Mouse (Mus musculus) ES-Bruce4 (cell line): ENCODE results near the gene Stil.

Source experiments
- CTCF ChIP-seq: IDR thresholded peaks from one replicate; pipeline ENCODE4 v1.8.1; 2011; ENCODE audit warnings: low read depth, low read length
- EP300 ChIP-seq: IDR thresholded peaks from 2 replicates; pipeline ENCODE4 v1.6.1; 2011; ENCODE audit warnings: low read depth, low read length; ENCODE audit not compliant: insufficient read depth
- POLR2A ChIP-seq: IDR thresholded peaks from one replicate; pipeline ENCODE4 v1.8.1; 2011; ENCODE audit warnings: low read length; ENCODE audit not compliant: insufficient read depth

- TF ChIP-seq CTCF, result no peak
- TF ChIP-seq POLR2A, result no peak
- no peak for TF ChIP-seq EP300
These were observed 62.5 kb downstream of the Stil start for GRCm38 (mm10) chr4:115062540-115062874.
